Mouse (Mus musculus): Measurements from ENCODE around the gene Il16.
A peak's percentile ranks its signal among the peaks of the same experiment; 100 is the strongest.

The Il16 gene

GRCm38 (mm10) chr7:83640581-83640980 lies 104.9 kb downstream of the Il16 start:
- DNase-seq = no peak

GRCm38 (mm10) chr7:83639084-83639483 lies 106.4 kb downstream of the Il16 start:
- DNase-seq = peak in 1 of 2 experiments; percentile 52

GRCm38 (mm10) chr7:83637781-83638583 lies 107.5 kb downstream of the Il16 start:
- no peak for DNase-seq

- no peak for DNase-seq
Measured at GRCm38 (mm10) chr7:83636425-83636824, 109.1 kb downstream of the Il16 start.

GRCm38 (mm10) chr7:83635726-83636125 lies 109.8 kb downstream of the Il16 start:
- no peak for DNase-seq

- no peak for DNase-seq
Measured at GRCm38 (mm10) chr7:83633856-83634255, 111.7 kb downstream of the Il16 start.

GRCm38 (mm10) chr7:83632682-83633120 lies 112.8 kb downstream of the Il16 start:
- no peak for DNase-seq

- DNase-seq = peak; percentile 88 to 92
Measured at GRCm38 (mm10) chr7:83631828-83632681, 113.5 kb downstream of the Il16 start, which contains the start of gene Stard5. Gene Stard5 (plus strand): TSS chr7:83631959.

GRCm38 (mm10) chr7:83631073-83631827 lies 114.3 kb downstream of the Il16 start:
- DNase-seq = no peak

- DNase-seq = no peak
Measured at GRCm38 (mm10) chr7:83627369-83627768, 118.2 kb downstream of the Il16 start.

GRCm38 (mm10) chr7:83626557-83627257 lies 118.8 kb downstream of the Il16 start:
- no peak for DNase-seq

- no peak for DNase-seq
Measured at GRCm38 (mm10) chr7:83624065-83624464, 121.5 kb downstream of the Il16 start.

- DNase-seq = no peak
Measured at GRCm38 (mm10) chr7:83622582-83622981, 122.9 kb downstream of the Il16 start.

GRCm38 (mm10) chr7:83618709-83619108 lies 126.8 kb downstream of the Il16 start:
- DNase-seq = no peak

- no peak for DNase-seq
Measured at GRCm38 (mm10) chr7:83616268-83616667, 129.3 kb downstream of the Il16 start.

GRCm38 (mm10) chr7:83615815-83616214 lies 129.7 kb downstream of the Il16 start:
- peak in 1 of 2 experiments; percentile 37 for DNase-seq

GRCm38 (mm10) chr7:83615272-83615671 lies 130.3 kb downstream of the Il16 start:
- no peak for DNase-seq

GRCm38 (mm10) chr7:83611886-83612285 lies 133.6 kb downstream of the Il16 start:
- DNase-seq = no peak

- DNase-seq = no peak
Measured at GRCm38 (mm10) chr7:83609891-83610290, 135.6 kb downstream of the Il16 start.

- DNase-seq = no peak
Measured at GRCm38 (mm10) chr7:83606796-83607195, 138.7 kb downstream of the Il16 start.

- no peak for DNase-seq
Measured at GRCm38 (mm10) chr7:83604180-83604944, 141.2 kb downstream of the Il16 start.
